Mouse (Mus musculus) T-cell, adult 2 months (primary cell): ENCODE measurements around the gene Scnn1b.

Experiments used
- DNase-seq: peaks from one replicate; pipeline ENCODE4 v3.0.0; 2022; ENCODE audit warnings: low spot score

The Scnn1b gene

DNA sequence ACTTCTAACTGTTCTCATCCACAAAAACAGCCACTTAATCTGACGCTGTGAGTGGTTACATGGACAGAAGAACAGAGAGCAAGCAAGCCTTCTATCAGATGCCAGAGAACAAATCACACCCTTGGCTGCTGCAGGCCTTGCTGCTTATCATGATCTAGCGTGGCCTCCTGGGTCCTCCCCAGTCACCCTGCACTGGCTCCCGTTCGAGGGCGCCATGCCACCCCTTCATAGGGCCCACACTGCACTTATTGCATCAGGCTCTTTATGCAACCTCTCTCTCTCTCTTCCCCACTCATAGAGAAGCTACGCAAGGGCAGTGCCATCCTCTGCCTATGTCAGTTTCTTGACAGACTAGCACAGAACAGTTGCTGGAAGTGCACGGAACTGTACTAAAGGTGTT lies 101.3 kb downstream of the Scnn1b start:
- no peak for DNase-seq
